Mouse (Mus musculus): ENCODE measurements at regions not wholly inside any gene's neighbourhood (a gene's known extent, or its start where the extent isn't known, plus 50 kb on each side); places are given as distances from the start of the nearest gene placed in this dataset.
"Not testable (repeated sequence)": the region's sequence is repeated elsewhere in the genome, so short reads cannot be mapped to it uniquely, and the experiment has no call there.

- TF ChIP-seq POLR2A, CTCF (IDR thresholded peaks at IDR 0.05; ENCODE audit: extremely low read depth, insufficient read depth, low read length): not testable (repeated sequence)
These were observed 107.3 kb upstream of the Akr1e1 start for GRCm38 (mm10) chr13:4716299-4716698.
